Mouse (Mus musculus): ENCODE data around the gene Samd4b. TPM values are rescaled to one million over a fixed set of nuclear protein-coding genes. Genes with fewer than 3 reads are reported as not detected.

The Samd4b gene
- polyA plus RNA-seq, 1 experiment from 2014 or later, result 24.3 TPM

- no peaks in the 10 kb centered on the region for H3K36me3 ChIP-seq
- no peaks in the 10 kb centered on the region for H3K27me3 ChIP-seq
- H3K9me3 ChIP-seq, result no peaks in the 10 kb centered on the region
- no peak overlapping the region for H3K9ac ChIP-seq (replicated peaks)
- H3K4me3 ChIP-seq, result no peak overlapping the region
- 0 out of 2 replicates have a peak overlapping the region, but pooled peaks have one; percentile 73 for H3K27ac ChIP-seq (replicated peaks)
- no peak overlapping the region for H3K4me2 ChIP-seq (replicated peaks)
- ATAC-seq (replicated peaks), result no peak
- peaks cover 49% of the 10 kb centered on the region for H3K4me1 ChIP-seq
- WGBS, result 88% methylated on average over 6 of the region's 6 CpGs
These were observed 12.9 kb downstream of the Samd4b start for GRCm38 (mm10) chr7:28585001-28585400.

GRCm38 (mm10) chr7:28584468-28584867 lies 13.5 kb downstream of the Samd4b start:
- ATAC-seq (replicated peaks), result no peak
- no peak overlapping the region for H3K4me2 ChIP-seq (replicated peaks)
- no peak overlapping the region for H3K9ac ChIP-seq (replicated peaks)
- H3K27ac ChIP-seq (replicated peaks), result peak overlapping the region; percentile 73
- no peaks in the 10 kb centered on the region for H3K27me3 ChIP-seq
- H3K9me3 ChIP-seq, result no peaks in the 10 kb centered on the region
- 82% methylated on average over 4 of the region's 4 CpGs for WGBS
- H3K4me3 ChIP-seq, result no peak overlapping the region
- no peaks in the 10 kb centered on the region for H3K36me3 ChIP-seq
- peaks cover 49% of the 10 kb centered on the region for H3K4me1 ChIP-seq

- no peak for ATAC-seq (replicated peaks)
- peaks cover 49% of the 10 kb centered on the region for H3K4me1 ChIP-seq
These were observed 14.2 kb downstream of the Samd4b start for GRCm38 (mm10) chr7:28583570-28584344.

GRCm38 (mm10) chr7:28582841-28583240 lies 15.1 kb downstream of the Samd4b start:
- Histone ChIP-seq H3K27me3 (no peaks in the 10 kb centered on the region), H3K36me3 (no peaks in the 10 kb centered on the region), H3K27ac (replicated peaks) (peak overlapping the region; percentile 73), H3K4me1 (peaks cover 41% of the 10 kb centered on the region), H3K9me3 (no peaks in the 10 kb centered on the region), H3K4me2 (replicated peaks) (no peak overlapping the region), H3K4me3 (no peak overlapping the region), H3K9ac (replicated peaks) (no peak overlapping the region)
- WGBS, result 71% methylated on average over 11 of the region's 11 CpGs
- ATAC-seq (replicated peaks), result no peak

More at GRCm38 (mm10) chr7:28583570-28584344, 14.2 kb downstream of the Samd4b start:
- no peak overlapping the region for H3K4me2 ChIP-seq (replicated peaks)
- no peaks in the 10 kb centered on the region for H3K9me3 ChIP-seq
- no peaks in the 10 kb centered on the region for H3K36me3 ChIP-seq
- H3K27ac ChIP-seq (replicated peaks), result peak overlapping the region; percentile 73
- no peak overlapping the region for H3K4me3 ChIP-seq
- H3K9ac ChIP-seq (replicated peaks), result no peak overlapping the region
- 80% methylated on average over 8 of the region's 8 CpGs for WGBS
- H3K27me3 ChIP-seq, result no peaks in the 10 kb centered on the region

- no peak for ATAC-seq (replicated peaks)
- H3K4me1 ChIP-seq, result peaks cover 42% of the 10 kb centered on the region
These were observed 16.2 kb downstream of the Samd4b start for GRCm38 (mm10) chr7:28581721-28582120.

GRCm38 (mm10) chr7:28579826-28580225 lies 18.1 kb downstream of the Samd4b start:
- Histone ChIP-seq H3K27ac (replicated peaks) (no peak overlapping the region), H3K27me3 (no peaks in the 10 kb centered on the region), H3K9me3 (no peaks in the 10 kb centered on the region), H3K4me3 (no peak overlapping the region), H3K4me1 (peaks cover 41% of the 10 kb centered on the region), H3K36me3 (no peaks in the 10 kb centered on the region), H3K9ac (replicated peaks) (no peak overlapping the region), H3K4me2 (replicated peaks) (no peak overlapping the region)
- whole genome bisulfite sequencing, result 76% methylated on average over 5 of the region's 5 CpGs
- no peak for ATAC-seq (replicated peaks)

More at GRCm38 (mm10) chr7:28581721-28582120, 16.2 kb downstream of the Samd4b start:
- Histone ChIP-seq H3K4me2 (replicated peaks) (no peak overlapping the region), H3K36me3 (no peaks in the 10 kb centered on the region), H3K9ac (replicated peaks) (no peak overlapping the region), H3K4me3 (no peak overlapping the region), H3K27me3 (no peaks in the 10 kb centered on the region), H3K27ac (replicated peaks) (no peak overlapping the region), H3K9me3 (no peaks in the 10 kb centered on the region)
- WGBS, result 84% methylated on average over 4 of the region's 4 CpGs

GRCm38 (mm10) chr7:28578543-28579053 lies 19.3 kb downstream of the Samd4b start:
- no peak overlapping the region for H3K9ac ChIP-seq (replicated peaks)
- H3K27me3 ChIP-seq, result no peaks in the 10 kb centered on the region
- no peak overlapping the region for H3K4me3 ChIP-seq
- H3K4me1 ChIP-seq, result peaks cover 30% of the 10 kb centered on the region
- no peak overlapping the region for H3K4me2 ChIP-seq (replicated peaks)
- H3K9me3 ChIP-seq, result no peaks in the 10 kb centered on the region
- no peak for ATAC-seq (replicated peaks)
- WGBS, result 84% methylated on average over 5 of the region's 5 CpGs
- no peak overlapping the region for H3K27ac ChIP-seq (replicated peaks)
- no peaks in the 10 kb centered on the region for H3K36me3 ChIP-seq

- 89% methylated on average over 9 of the region's 9 CpGs for WGBS
- no peak overlapping the region for H3K9ac ChIP-seq (replicated peaks)
- H3K4me1 ChIP-seq, result peaks cover 24% of the 10 kb centered on the region
- H3K27me3 ChIP-seq, result no peaks in the 10 kb centered on the region
- ATAC-seq (replicated peaks), result no peak
- no peak overlapping the region for H3K4me3 ChIP-seq
- no peaks in the 10 kb centered on the region for H3K36me3 ChIP-seq
- H3K9me3 ChIP-seq, result no peaks in the 10 kb centered on the region
- no peak overlapping the region for H3K4me2 ChIP-seq (replicated peaks)
- no peak overlapping the region for H3K27ac ChIP-seq (replicated peaks)
These were observed 20.0 kb downstream of the Samd4b start for GRCm38 (mm10) chr7:28577826-28578542.

GRCm38 (mm10) chr7:28576271-28576914 lies 21.6 kb downstream of the Samd4b start:
- WGBS, result 74% methylated on average over 5 of the region's 5 CpGs
- Histone ChIP-seq H3K36me3 (no peaks in the 10 kb centered on the region), H3K27me3 (no peaks in the 10 kb centered on the region), H3K4me2 (replicated peaks) (no peak overlapping the region), H3K27ac (replicated peaks) (peak overlapping the region; percentile 19; the same call in 1 of the 2 replicates), H3K4me3 (no peak overlapping the region), H3K9ac (replicated peaks) (no peak overlapping the region), H3K4me1 (peaks cover 17% of the 10 kb centered on the region), H3K9me3 (no peaks in the 10 kb centered on the region)
- ATAC-seq (replicated peaks), result peak; percentile 82

- Histone ChIP-seq H3K9ac (replicated peaks) (no peak overlapping the region), H3K4me3 (no peak overlapping the region), H3K27me3 (no peaks in the 10 kb centered on the region), H3K36me3 (no peaks in the 10 kb centered on the region), H3K9me3 (no peaks in the 10 kb centered on the region), H3K4me1 (peaks cover 23% of the 10 kb centered on the region), H3K27ac (replicated peaks) (no peak overlapping the region), H3K4me2 (replicated peaks) (no peak overlapping the region)
- no peak for ATAC-seq (replicated peaks)
- 95% methylated on average over 11 of the region's 11 CpGs for WGBS
These were observed 22.3 kb downstream of the Samd4b start for GRCm38 (mm10) chr7:28575597-28575996.

- 96% methylated on average over 3 of the region's 3 CpGs for whole genome bisulfite sequencing
- no peaks in the 10 kb centered on the region for H3K36me3 ChIP-seq
- H3K27ac ChIP-seq (replicated peaks), result no peak overlapping the region
- no peak overlapping the region for H3K4me2 ChIP-seq (replicated peaks)
- H3K4me3 ChIP-seq, result no peak overlapping the region
- ATAC-seq (replicated peaks), result no peak
- no peaks in the 10 kb centered on the region for H3K9me3 ChIP-seq
- H3K27me3 ChIP-seq, result no peaks in the 10 kb centered on the region
- H3K9ac ChIP-seq (replicated peaks), result no peak overlapping the region
- H3K4me1 ChIP-seq, result peaks cover 25% of the 10 kb centered on the region
These were observed 24.7 kb downstream of the Samd4b start for GRCm38 (mm10) chr7:28573236-28573635.

- no peak overlapping the region for H3K27ac ChIP-seq (replicated peaks)
- H3K9ac ChIP-seq (replicated peaks), result no peak overlapping the region
- peaks cover 24% of the 10 kb centered on the region for H3K4me1 ChIP-seq
- peaks cover 2% of the 10 kb centered on the region for H3K36me3 ChIP-seq
- no peak overlapping the region for H3K4me3 ChIP-seq
- H3K4me2 ChIP-seq (replicated peaks), result no peak overlapping the region
- H3K9me3 ChIP-seq, result no peaks in the 10 kb centered on the region
- no peaks in the 10 kb centered on the region for H3K27me3 ChIP-seq
- ATAC-seq (replicated peaks), result no peak
- WGBS, result 94% methylated on average over 5 of the region's 5 CpGs
These were observed 25.3 kb downstream of the Samd4b start for GRCm38 (mm10) chr7:28572689-28573088.
